Mouse (Mus musculus) myocyte (in vitro differentiated cells): ENCODE measurements around the gene Fmo4. TPM values are rescaled to one million over a fixed set of nuclear protein-coding genes. Genes with fewer than 3 reads are reported as not detected.

Experiments used
- H3K27me3 ChIP-seq: one replicate; pipeline ENCODE4 v1.6.1; 2011; ENCODE audit not compliant: control insufficient read depth, insufficient read depth, insufficient read length
- H3K36me3 ChIP-seq: one replicate; pipeline ENCODE4 v1.6.1; 2011; ENCODE audit not compliant: control insufficient read depth, insufficient read depth
- H3K4me2 ChIP-seq: one replicate; pipeline ENCODE4 v1.6.1; 2011; ENCODE audit warnings: low read depth, control low read depth
- H3K4me3 ChIP-seq: one replicate; pipeline ENCODE4 v1.5.1; 2011; ENCODE audit warnings: mild to moderate bottlenecking, control low read depth, moderate library complexity
- H3K79me2 ChIP-seq: one replicate; pipeline ENCODE4 v1.6.1; 2011; ENCODE audit not compliant: control insufficient read depth, insufficient read depth
- H3ac ChIP-seq: one replicate; pipeline ENCODE4 v1.6.1; 2011; ENCODE audit not compliant: control insufficient read depth, insufficient read length
- CEBPB ChIP-seq: IDR thresholded peaks from 2 replicates; pipeline ENCODE4 v1.6.1; 2011; ENCODE audit warnings: mild to moderate bottlenecking, moderate library complexity; ENCODE audit not compliant: poor library complexity, insufficient read depth, severe bottlenecking
- E2F4 ChIP-seq: IDR thresholded peaks from one replicate; pipeline ENCODE4 v1.6.1; 2011; ENCODE audit warnings: mild to moderate bottlenecking, control low read depth, moderate library complexity; ENCODE audit not compliant: insufficient read depth
- MAX ChIP-seq: IDR thresholded peaks from one replicate; pipeline ENCODE4 v1.6.1; 2011; ENCODE audit warnings: low read depth, mild to moderate bottlenecking, control low read depth
- MYOD1 ChIP-seq, 3 experiments: IDR thresholded peaks; one replicate each; pipeline ENCODE4 v1.6.1; 2011; ENCODE audit warnings: control low read depth in 2 of 3, low read depth in 2 of 3, mild to moderate bottlenecking in 2 of 3, moderate library complexity in 1 of 3; ENCODE audit not compliant: insufficient read length in 2 of 3, control insufficient read depth in 1 of 3
- MYOG ChIP-seq, 3 experiments: IDR thresholded peaks; one replicate each; pipeline ENCODE4 v1.6.1; 2011; ENCODE audit warnings: control low read depth in 2 of 3, low read depth in 2 of 3, mild to moderate bottlenecking in 2 of 3; ENCODE audit not compliant: insufficient read length in 2 of 3, control insufficient read depth in 1 of 3, insufficient read depth in 1 of 3
- POLR2A ChIP-seq: IDR thresholded peaks from one replicate; pipeline ENCODE4 v1.6.1; 2011; ENCODE audit warnings: low read depth, mild to moderate bottlenecking, control low read depth, moderate library complexity; ENCODE audit not compliant: insufficient read length
- POLR2AphosphoS2 ChIP-seq: IDR thresholded peaks from one replicate; pipeline ENCODE4 v1.6.1; 2011; ENCODE audit warnings: low read depth, control low read depth; ENCODE audit not compliant: insufficient read length
- REST ChIP-seq: IDR thresholded peaks from one replicate; pipeline ENCODE4 v1.6.1; 2011; ENCODE audit warnings: mild to moderate bottlenecking, control low read depth, moderate library complexity; ENCODE audit not compliant: insufficient read depth, insufficient read length
- SRF ChIP-seq: IDR thresholded peaks from one replicate; pipeline ENCODE4 v1.6.1; 2011; ENCODE audit warnings: low read depth; ENCODE audit not compliant: control insufficient read depth, insufficient read length
- TCF12 ChIP-seq: IDR thresholded peaks from one replicate; pipeline ENCODE4 v1.6.1; 2011; ENCODE audit warnings: mild to moderate bottlenecking, control low read depth; ENCODE audit not compliant: poor library complexity, insufficient read depth, severe bottlenecking
- TCF3 ChIP-seq: IDR thresholded peaks from one replicate; pipeline ENCODE4 v1.6.1; 2011; ENCODE audit warnings: low read depth, control low read depth; ENCODE audit not compliant: insufficient read length
- USF1 ChIP-seq: IDR thresholded peaks from one replicate; pipeline ENCODE4 v1.6.1; 2011; ENCODE audit warnings: low read depth, mild to moderate bottlenecking, control low read depth, moderate library complexity
- polyA plus RNA-seq: library from polyadenylated mRNA; unstranded; fragments of >200 nt; fragmentation: generic; extraction: Trizol; gene quantifications from one replicate; pipeline ENCODE4 v1.2.1, GENCODE M21; 2012; ENCODE audit warnings: missing spikeins

Fmo4 gene
- polyA plus RNA-seq, 1 experiment, result not detected

DNA sequence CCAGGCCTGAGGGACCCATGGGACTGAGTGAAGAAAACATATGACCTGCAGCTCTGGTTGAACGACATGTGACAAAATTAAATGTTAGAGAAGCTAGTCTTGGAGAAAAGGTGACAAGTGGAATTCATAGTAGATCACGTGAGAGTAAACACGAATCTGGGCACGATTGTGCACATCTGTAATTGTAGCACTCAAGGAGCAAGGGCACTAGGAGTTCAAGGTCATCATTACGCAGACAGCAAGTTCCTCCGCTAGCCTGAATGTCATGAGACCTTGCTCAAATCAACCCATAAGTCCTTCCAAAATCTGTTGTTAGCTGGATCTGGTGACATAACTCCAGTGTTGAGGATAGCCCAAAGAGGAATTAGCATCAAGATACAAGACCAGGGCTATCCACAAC, 25.2 kb upstream of the Fmo4 start:
- H3K79me2 ChIP-seq, result no peaks in the 10 kb centered on the region
- H3K27me3 ChIP-seq, result no peaks in the 10 kb centered on the region
- no peak overlapping the region for H3K4me2 ChIP-seq
- TF ChIP-seq REST, result no peak
- TF ChIP-seq MYOD1 (IDR thresholded peaks at IDR 0.05; ENCODE audit: control insufficient read depth in 1 of 3, insufficient read length in 2 of 3, low read depth in 2 of 3), result no peak
- TF ChIP-seq POLR2AphosphoS2, result no peak
- no peak for TF ChIP-seq USF1
- no peak for TF ChIP-seq POLR2A
- TF ChIP-seq E2F4, result no peak
- TF ChIP-seq CEBPB, result no peak
- TF ChIP-seq MYOG (IDR thresholded peaks at IDR 0.05; ENCODE audit: control insufficient read depth in 1 of 3, insufficient read depth in 1 of 3, insufficient read length in 2 of 3, low read depth in 2 of 3), result no peak
- no peak for TF ChIP-seq TCF3
- no peak for TF ChIP-seq TCF12
- no peak for TF ChIP-seq SRF
- no peak overlapping the region for H3ac ChIP-seq
- H3K4me3 ChIP-seq, result no peak overlapping the region
- no peaks in the 10 kb centered on the region for H3K36me3 ChIP-seq

DNA sequence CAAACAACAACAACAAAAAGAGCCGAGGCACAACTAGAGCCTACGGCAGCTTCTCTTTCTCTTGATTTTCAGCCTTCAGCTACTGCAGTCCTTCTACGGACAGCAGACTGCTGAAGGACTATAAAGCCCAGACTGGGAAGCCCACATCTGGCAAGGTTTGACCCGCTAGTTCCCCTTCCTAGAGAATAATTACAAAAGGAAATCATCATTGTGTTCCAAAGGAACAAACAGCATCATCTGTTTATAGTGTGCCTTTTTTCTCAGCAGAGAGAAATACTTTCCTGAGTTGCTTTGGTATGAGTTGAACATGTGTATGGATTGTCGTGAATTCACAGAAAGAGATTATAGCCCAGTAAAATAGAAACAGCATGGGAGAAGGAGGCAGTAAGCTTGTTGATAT, 20.6 kb upstream of the Fmo4 start:
- H3K36me3 ChIP-seq, result no peaks in the 10 kb centered on the region
- no peak for TF ChIP-seq MYOD1 (IDR thresholded peaks at IDR 0.05; ENCODE audit: control insufficient read depth in 1 of 3, insufficient read length in 2 of 3, low read depth in 2 of 3)
- TF ChIP-seq POLR2AphosphoS2, result no peak
- TF ChIP-seq MAX, result no peak
- no peak for TF ChIP-seq TCF12
- TF ChIP-seq USF1, result no peak
- TF ChIP-seq SRF, result no peak
- TF ChIP-seq CEBPB, result no peak
- no peak for TF ChIP-seq POLR2A
- no peak overlapping the region for H3K4me3 ChIP-seq
- no peaks in the 10 kb centered on the region for H3K27me3 ChIP-seq
- no peaks in the 10 kb centered on the region for H3K79me2 ChIP-seq
- H3ac ChIP-seq, result no peak overlapping the region
- H3K4me2 ChIP-seq, result no peak overlapping the region

DNA sequence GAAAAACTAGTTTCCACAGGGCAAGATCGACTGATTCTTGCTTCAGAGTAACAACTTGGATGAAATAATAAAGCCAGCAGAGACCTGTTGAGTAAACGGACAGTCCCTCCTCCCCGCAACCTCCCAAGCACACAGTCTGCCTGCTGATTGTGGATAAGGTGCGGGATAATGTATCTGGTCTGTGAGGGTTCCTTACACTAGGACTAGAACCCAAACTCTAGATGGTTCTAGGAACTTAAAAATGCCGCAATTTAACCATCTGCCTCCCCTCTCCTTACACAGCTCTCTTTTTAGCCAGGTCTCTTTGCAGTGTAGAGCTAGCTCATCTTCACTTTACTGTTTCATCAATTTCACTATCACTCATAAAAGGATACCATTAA, 18.8 kb upstream of the Fmo4 start:
- no peaks in the 10 kb centered on the region for H3K79me2 ChIP-seq

DNA sequence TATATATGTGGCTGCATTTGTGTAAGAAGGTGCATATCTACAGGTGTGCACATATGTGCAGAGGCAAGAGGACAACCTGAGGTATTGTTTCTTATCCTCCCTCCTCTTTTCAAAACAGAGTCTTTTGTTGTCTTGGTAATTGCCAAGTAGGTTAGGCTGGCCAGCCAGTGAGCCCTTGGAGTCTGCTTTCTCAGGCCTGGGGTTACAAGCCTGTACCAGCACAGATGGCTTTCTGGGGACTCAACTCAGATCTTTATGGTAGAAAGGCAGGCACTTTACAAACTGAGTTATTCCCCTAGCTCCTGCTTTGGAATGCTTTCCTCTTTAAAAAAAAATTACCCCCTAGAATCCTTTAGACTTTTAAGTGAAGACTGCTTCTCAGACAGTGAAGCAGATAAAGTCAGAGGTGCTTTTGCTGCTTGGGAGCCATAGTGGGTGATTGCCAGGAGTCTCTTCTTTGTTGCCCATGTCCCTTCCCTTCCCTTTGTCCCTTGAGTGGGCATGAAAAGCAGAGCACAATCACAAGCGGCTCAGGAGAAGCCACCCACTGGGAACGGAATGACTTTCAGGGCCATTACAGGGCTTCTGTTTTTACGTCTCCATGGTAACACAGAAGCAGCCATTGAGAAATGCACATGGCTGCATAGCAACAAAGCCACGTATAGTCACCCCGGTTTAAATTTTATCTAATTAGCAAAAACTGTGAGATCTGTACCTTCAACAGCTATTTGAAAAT, 18.2 kb upstream of the Fmo4 start:
- Histone ChIP-seq H3K4me3 (no peak overlapping the region), H3K36me3 (no peaks in the 10 kb centered on the region), H3ac (no peak overlapping the region), H3K4me2 (no peak overlapping the region), H3K27me3 (no peaks in the 10 kb centered on the region), H3K79me2 (no peaks in the 10 kb centered on the region)
- no peak for TF ChIP-seq TCF12
- TF ChIP-seq CEBPB, result no peak
- no peak for TF ChIP-seq E2F4
- no peak for TF ChIP-seq POLR2A
- TF ChIP-seq REST, result no peak
- no peak for TF ChIP-seq MAX
- no peak for TF ChIP-seq MYOG (IDR thresholded peaks at IDR 0.05; ENCODE audit: control insufficient read depth in 1 of 3, insufficient read depth in 1 of 3, insufficient read length in 2 of 3, low read depth in 2 of 3)
- TF ChIP-seq POLR2AphosphoS2, result no peak
- no peak for TF ChIP-seq USF1
- TF ChIP-seq MYOD1 (IDR thresholded peaks at IDR 0.05; ENCODE audit: control insufficient read depth in 1 of 3, insufficient read length in 2 of 3, low read depth in 2 of 3), result no peak
- TF ChIP-seq SRF, result no peak
- TF ChIP-seq TCF3, result no peak

More for the DNA sequence above, 18.8 kb upstream of the Fmo4 start:
- no peaks in the 10 kb centered on the region for H3K36me3 ChIP-seq
- no peak overlapping the region for H3ac ChIP-seq
- no peak overlapping the region for H3K4me2 ChIP-seq
- H3K4me3 ChIP-seq, result no peak overlapping the region
- H3K27me3 ChIP-seq, result no peaks in the 10 kb centered on the region
- no peak for TF ChIP-seq USF1
- no peak for TF ChIP-seq E2F4
- TF ChIP-seq POLR2A, result no peak
- TF ChIP-seq SRF, result no peak
- no peak for TF ChIP-seq MYOD1 (IDR thresholded peaks at IDR 0.05; ENCODE audit: control insufficient read depth in 1 of 3, insufficient read length in 2 of 3, low read depth in 2 of 3)
- no peak for TF ChIP-seq CEBPB
- no peak for TF ChIP-seq TCF12
- TF ChIP-seq POLR2AphosphoS2, result no peak
- TF ChIP-seq MAX, result no peak
- no peak for TF ChIP-seq REST
- no peak for TF ChIP-seq TCF3

DNA sequence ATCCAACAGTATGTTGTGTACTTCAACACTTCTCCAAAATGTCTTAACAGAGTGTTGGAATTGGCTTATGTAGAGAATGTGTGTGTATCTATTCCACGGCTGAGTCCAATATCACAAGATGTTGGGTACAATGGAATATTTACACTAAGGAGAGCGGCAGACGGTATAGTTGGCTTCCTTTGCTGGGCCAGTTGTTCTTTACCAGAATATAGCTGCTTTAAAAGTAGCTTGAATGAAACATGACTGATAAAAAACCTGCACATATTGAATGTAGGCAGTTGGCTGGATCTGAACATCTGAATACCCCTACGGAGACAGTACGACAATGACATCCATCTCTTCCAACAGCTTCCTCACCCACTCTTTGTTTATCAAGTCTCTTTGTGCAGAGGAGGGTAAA, 5.5 kb upstream of the Fmo4 start:
- H3K27me3 ChIP-seq, result no peaks in the 10 kb centered on the region
- no peak overlapping the region for H3ac ChIP-seq
- H3K79me2 ChIP-seq, result no peaks in the 10 kb centered on the region
- TF ChIP-seq CEBPB (no peak), SRF (no peak), E2F4 (no peak), MYOD1 (IDR thresholded peaks at IDR 0.05; ENCODE audit: control insufficient read depth in 1 of 3, insufficient read length in 2 of 3, low read depth in 2 of 3) (no peak), POLR2A (no peak), MAX (no peak), POLR2AphosphoS2 (no peak), REST (no peak), USF1 (no peak), TCF3 (no peak), MYOG (IDR thresholded peaks at IDR 0.05; ENCODE audit: control insufficient read depth in 1 of 3, insufficient read depth in 1 of 3, insufficient read length in 2 of 3, low read depth in 2 of 3) (no peak), TCF12 (no peak)
- no peak overlapping the region for H3K4me2 ChIP-seq
- H3K36me3 ChIP-seq, result no peaks in the 10 kb centered on the region
- H3K4me3 ChIP-seq, result no peak overlapping the region
